Mouse (Mus musculus) lung, postnatal 0 days (tissue): ENCODE measurements at regions not wholly inside any gene's neighbourhood (a gene's known extent, or its start where the extent isn't known, plus 50 kb on each side); places are given as distances from the start of the nearest gene placed in this dataset.

Experiments
- CTCF ChIP-seq: IDR thresholded peaks from 2 replicates; pipeline ENCODE4 v1.5.1; 2016; ENCODE audit warnings: antibody characterized with exemption, mild to moderate bottlenecking
- EP300 ChIP-seq: IDR thresholded peaks from 2 replicates; pipeline ENCODE4 v1.6.1; 2016; ENCODE audit warnings: antibody characterized with exemption, mild to moderate bottlenecking, control low read depth

GRCm38 (mm10) chr6:141000552-141000951 is 248.5 kb upstream of the Pde3a start:
- TF ChIP-seq CTCF (no peak), EP300 (peak; percentile 55)
